Mouse (Mus musculus) heart, postnatal 14 days (tissue): ENCODE data around the gene Olfr876. TPM values are rescaled to one million over a fixed set of nuclear protein-coding genes. Genes with fewer than 3 reads are reported as not detected.
A peak's percentile ranks its signal among the peaks of the same experiment; 100 is the strongest.
"Not testable (repeated sequence)": the region's sequence is repeated elsewhere in the genome, so short reads cannot be mapped to it uniquely, and the experiment has no call there.

Experiments used
- DNase-seq, 2 experiments: peaks; one replicate each; pipeline ENCODE4 v3.0.0; 2021 to 2022
- intact Hi-C: fragments of 180-260 bp; cut with DNase I; formaldehyde crosslinking; loops from one replicate; pipeline ENCODE4 v1.15.1; 2025
- long read RNA-seq, 2 experiments: library from polyadenylated mRNA; stranded (forward); transcript quantifications; one replicate each; pipeline ENCODE4 v2.0.0; 2021
- total RNA-seq, 2 experiments: library from RNA; stranded (reverse); gene quantifications; 2 replicates each; pipeline ENCODE4 v1.2.3; 2021

Gene Olfr876
- not detected for total RNA-seq
- long read RNA-seq, experiment 1, result 0 reads
- long read RNA-seq, experiment 2, result 0 reads

- intact Hi-C loops, result no loop called here
- no peak for DNase-seq
Measured at GRCm38 (mm10) chr9:37802731-37803130, at the start of gene Olfr876. TSS of gene Olfr876 (plus strand) at chr9:37803031.

GRCm38 (mm10) chr9:37761728-37762127 is 41.1 kb upstream of the Olfr876 start:
- DNase-seq, result no peak
- intact Hi-C loops, result no loop called here

GRCm38 (mm10) chr9:37762541-37762940 is 40.3 kb upstream of the Olfr876 start:
- intact Hi-C loops, result no loop called here
- no peak for DNase-seq

GRCm38 (mm10) chr9:37770661-37771060 is 32.2 kb upstream of the Olfr876 start:
- no peak for DNase-seq

GRCm38 (mm10) chr9:37771759-37772158 is 31.1 kb upstream of the Olfr876 start, which contains the start of gene Olfr875:
TSS of gene Olfr875 (plus strand) at chr9:37771857.
- intact Hi-C loops, result no loop called here
- no peak for DNase-seq

More at GRCm38 (mm10) chr9:37770661-37771060, 32.2 kb upstream of the Olfr876 start:
- intact Hi-C loops, result no loop called here

GRCm38 (mm10) chr9:37782766-37783260 is 20.0 kb upstream of the Olfr876 start:
- DNase-seq, result peak in 1 of 2 experiments; percentile 5
- intact Hi-C loops, result no loop called here

GRCm38 (mm10) chr9:37783394-37784387 is 19.1 kb upstream of the Olfr876 start:
- DNase-seq, intact Hi-C loops: not testable (repeated sequence)

- intact Hi-C loops, result no loop called here
- DNase-seq, result no peak
Measured at GRCm38 (mm10) chr9:37786411-37786810, 16.4 kb upstream of the Olfr876 start.

GRCm38 (mm10) chr9:37802055-37802454 is 776 bp upstream of the Olfr876 start:
- intact Hi-C loops, result no loop called here
- DNase-seq, result no peak

GRCm38 (mm10) chr9:37807235-37807634 is 4.4 kb downstream of the Olfr876 start:
- DNase-seq, result no peak
- intact Hi-C loops, result no loop called here

- DNase-seq, result no peak
- intact Hi-C loops, result no loop called here
Measured at GRCm38 (mm10) chr9:37808456-37808855, 5.6 kb downstream of the Olfr876 start.

GRCm38 (mm10) chr9:37808976-37809375 is 6.1 kb downstream of the Olfr876 start:
- intact Hi-C loops, result no loop called here
- peak; percentile 3 to 10 for DNase-seq

- intact Hi-C loops, result no loop called here
Measured at GRCm38 (mm10) chr9:37814696-37815095, 11.9 kb downstream of the Olfr876 start.

GRCm38 (mm10) chr9:37829881-37830280 is 27.1 kb downstream of the Olfr876 start:
- intact Hi-C loops, result no loop called here
- no peak for DNase-seq

More at GRCm38 (mm10) chr9:37814696-37815095, 11.9 kb downstream of the Olfr876 start:
- DNase-seq, result no peak

- DNase-seq, result no peak
- intact Hi-C loops, result no loop called here
Measured at GRCm38 (mm10) chr9:37833341-37833740, 30.5 kb downstream of the Olfr876 start.

GRCm38 (mm10) chr9:37849267-37849666 is 46.4 kb downstream of the Olfr876 start:
- intact Hi-C loops, result no loop called here
- DNase-seq, result no peak

GRCm38 (mm10) chr9:37853969-37854368 is 51.1 kb downstream of the Olfr876 start, which contains the start of gene Olfr877:
TSS of gene Olfr877 (plus strand) at chr9:37854269.
- intact Hi-C loops, result no loop called here
- DNase-seq, result no peak
